Mouse (Mus musculus) E14TG2a.4 (cell line): ENCODE measurements around the gene Lin37.

ENCODE experiments used
- CTCF ChIP-seq: conservative IDR thresholded peaks from 2 replicates; pipeline ENCODE4 v1.5.1; 2014; ENCODE audit warnings: low read length
- NANOG ChIP-seq: IDR thresholded peaks from 2 replicates; pipeline ENCODE4 v1.6.1; 2014; ENCODE audit warnings: borderline replicate concordance, low read length, mixed read lengths
- POU5F1 ChIP-seq: IDR thresholded peaks from 2 replicates; pipeline ENCODE4 v1.6.1; 2014; ENCODE audit warnings: low read length, borderline replicate concordance

DNA sequence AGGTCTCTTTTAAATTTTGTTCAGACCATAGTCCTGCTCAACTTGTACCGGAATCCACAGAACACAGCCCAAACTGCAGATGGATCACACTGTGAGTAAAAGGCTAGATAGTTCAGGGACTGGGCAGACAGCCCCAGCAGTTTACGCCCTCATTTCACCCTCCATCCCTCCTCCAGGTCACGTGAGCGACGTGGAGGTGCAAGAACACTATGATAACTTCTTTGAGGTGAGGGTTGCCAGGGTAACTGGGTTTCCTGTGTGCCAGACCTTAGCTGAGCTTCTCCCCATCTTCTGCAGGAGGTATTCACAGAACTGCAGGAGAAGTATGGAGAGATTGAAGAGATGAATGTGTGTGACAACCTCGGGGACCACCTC lies 4.3 kb upstream of the Lin37 start:
- TF ChIP-seq CTCF (no peak), NANOG (no peak), POU5F1 (no peak)
